Mouse (Mus musculus) cerebellum, adult 2 months (tissue): Measurements from ENCODE around the gene Olfr695.

ENCODE experiments used
- CTCF ChIP-seq: fragments of 200-500 bp; IDR thresholded peaks from 2 replicates; pipeline ENCODE4 v1.5.1; 2011; ENCODE audit warnings: low read depth, mild to moderate bottlenecking, control low read depth, low read length, moderate library complexity, borderline replicate concordance; ENCODE audit not compliant: insufficient read depth
- POLR2A ChIP-seq: fragments of 200-500 bp; IDR thresholded peaks from 2 replicates; pipeline ENCODE4 v1.6.1; 2011; ENCODE audit warnings: low read length, control low read depth, borderline replicate concordance; ENCODE audit not compliant: insufficient read depth

- TF ChIP-seq CTCF (no peak), POLR2A (no peak)
Measured at GRCm38 (mm10) chr7:106733717-106734116, 17.5 kb upstream of the Olfr695 start.
